Mouse (Mus musculus): ENCODE results near the gene Tspyl3. TPM values are rescaled to one million over a fixed set of nuclear protein-coding genes. Genes with fewer than 3 reads are reported as not detected.

The Tspyl3 gene
- total RNA-seq, 2 experiments from 2014 or later, result 24.6 to 26.5 TPM

DNA sequence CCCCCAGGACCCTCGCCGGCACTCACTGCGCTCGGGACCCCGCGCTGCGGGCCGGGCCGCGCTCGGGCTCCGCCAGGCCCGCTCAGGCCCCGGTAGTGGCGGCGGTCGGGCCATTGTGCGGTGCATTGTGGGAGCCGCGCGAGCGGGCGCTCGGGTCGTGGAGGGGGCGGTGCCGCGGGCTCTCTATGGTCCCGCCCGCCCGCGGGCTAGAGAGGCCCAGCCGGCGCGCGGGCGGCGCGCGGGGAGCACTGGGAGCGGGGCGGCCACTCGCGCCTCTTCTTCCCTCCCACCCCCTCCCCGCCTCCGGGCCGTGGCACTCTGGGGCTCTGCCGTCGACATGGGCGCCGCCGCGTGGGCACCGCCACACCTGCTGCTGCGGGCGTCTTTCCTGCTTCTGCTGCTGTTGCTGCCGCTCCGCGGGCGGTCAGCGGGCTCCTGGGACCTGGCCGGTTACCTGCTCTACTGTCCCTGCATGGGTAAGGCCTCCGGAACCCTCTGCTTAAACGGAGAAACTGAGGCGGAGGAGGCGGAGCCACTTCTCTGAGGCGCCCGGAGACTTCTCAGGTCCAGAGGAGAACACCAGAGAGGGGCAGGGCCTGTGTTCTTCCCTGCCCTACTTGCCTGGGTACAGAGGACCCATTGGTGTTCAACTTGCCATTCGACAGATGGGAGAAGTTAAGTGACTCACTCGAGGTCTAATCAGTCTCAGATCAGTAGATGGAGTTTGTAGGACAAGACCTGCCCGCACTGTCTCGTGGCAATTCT is 16.2 kb upstream of the Tspyl3 start, which contains the start of the genes Plagl2 and Pofut1:
Gene Plagl2 (minus strand): TSS at position 177 of the 765 bp plus-strand sequence.
Gene Pofut1 (plus strand): TSS at position 284 of the 765 bp plus-strand sequence.
- peak; percentile 90 to 91 for DNase-seq (ENCODE audit: extremely low spot score in 1 of 2, low spot score in 2 of 2)
- Histone ChIP-seq H3K4me3 (peak within 1 kb of the TSS; percentile 85), H3K27ac (peak within 1 kb of the TSS; percentile 91)
- intact Hi-C loops (cut with DNase I), result loop anchor here (1.0 kb wide), 2 partner anchors 80 to 104 kb away; partner anchors contain the start of genes Asxl1 and Tm9sf4
- peak; percentile 15 for TF ChIP-seq CTCF (IDR thresholded peaks at IDR 0.05)

DNA sequence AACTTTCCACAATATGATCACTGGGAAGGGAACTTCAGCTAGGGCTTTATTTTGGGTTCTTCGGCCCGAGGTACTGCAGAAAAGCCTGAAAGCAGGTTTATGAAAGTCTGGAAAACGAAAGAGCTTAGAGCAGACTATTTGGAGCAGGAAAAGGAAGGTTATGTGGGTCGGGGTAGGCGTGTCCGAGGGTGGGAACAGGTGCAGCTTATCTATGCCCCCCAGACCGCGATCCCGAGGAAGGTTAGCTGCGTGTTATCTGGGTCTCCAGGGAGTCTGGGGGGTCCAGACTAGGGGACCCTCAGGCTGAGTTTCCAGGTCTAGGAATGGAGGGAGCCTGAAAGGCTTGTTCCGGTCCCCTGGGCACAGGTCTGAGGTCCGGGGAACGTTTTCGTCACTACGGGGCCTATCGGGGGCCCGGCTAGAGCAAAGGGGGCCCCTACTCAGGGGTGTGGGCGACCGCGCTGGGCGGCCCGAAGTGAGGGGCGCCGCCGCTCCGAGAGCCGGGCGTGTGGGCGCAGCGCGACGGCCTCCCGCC is 15.5 kb upstream of the Tspyl3 start:
- DNase-seq (ENCODE audit: extremely low spot score in 1 of 2, low spot score in 2 of 2), result no peak
- no peak for TF ChIP-seq CTCF (IDR thresholded peaks at IDR 0.05)
- H3K4me3 ChIP-seq, result peak overlapping the region; percentile 85
- peak overlapping the region; percentile 82 for H3K27ac ChIP-seq
- intact Hi-C loops (cut with DNase I), result loop anchor here (1.0 kb wide), 2 partner anchors 79 to 105 kb away; partner anchors contain the start of genes Asxl1 and Tm9sf4

DNA sequence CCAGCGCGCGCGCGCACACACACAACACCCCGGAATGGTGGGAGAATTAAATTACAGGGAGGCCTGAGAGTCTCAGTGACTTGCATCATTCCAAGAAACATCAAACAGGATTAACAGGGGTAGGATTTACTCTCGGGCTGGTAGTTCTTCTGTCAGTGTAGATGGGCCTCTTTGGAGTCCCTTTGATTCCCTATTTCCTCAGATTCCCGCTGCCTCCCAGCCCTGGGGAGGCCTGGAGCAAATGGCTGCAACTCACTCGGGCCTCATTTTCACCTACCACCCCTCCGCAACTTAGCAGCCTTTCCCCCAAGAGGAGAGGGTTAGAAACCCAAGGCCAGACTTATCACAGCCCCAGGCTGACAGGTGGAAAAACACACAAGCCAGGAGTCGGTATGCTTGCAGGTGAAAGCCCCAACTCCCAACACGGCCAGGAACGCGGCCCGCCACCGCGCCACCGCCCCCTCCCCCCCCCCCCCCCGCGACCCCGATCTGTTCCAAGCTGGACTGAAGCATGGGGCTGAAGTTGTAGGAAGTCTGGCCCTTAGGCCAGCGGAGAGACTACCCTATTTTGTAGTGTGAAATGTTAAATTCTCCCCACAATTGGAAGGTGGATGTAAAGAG is 14.7 kb upstream of the Tspyl3 start:
- Histone ChIP-seq H3K4me3 (peak overlapping the region; percentile 85), H3K27ac (peak overlapping the region; percentile 28; the same call in 1 of the 2 replicates)
- intact Hi-C loops (cut with DNase I), result no loop called here
- TF ChIP-seq CTCF (IDR thresholded peaks at IDR 0.05), result no peak
- DNase-seq (ENCODE audit: extremely low spot score in 1 of 2, low spot score in 2 of 2), result no peak

DNA sequence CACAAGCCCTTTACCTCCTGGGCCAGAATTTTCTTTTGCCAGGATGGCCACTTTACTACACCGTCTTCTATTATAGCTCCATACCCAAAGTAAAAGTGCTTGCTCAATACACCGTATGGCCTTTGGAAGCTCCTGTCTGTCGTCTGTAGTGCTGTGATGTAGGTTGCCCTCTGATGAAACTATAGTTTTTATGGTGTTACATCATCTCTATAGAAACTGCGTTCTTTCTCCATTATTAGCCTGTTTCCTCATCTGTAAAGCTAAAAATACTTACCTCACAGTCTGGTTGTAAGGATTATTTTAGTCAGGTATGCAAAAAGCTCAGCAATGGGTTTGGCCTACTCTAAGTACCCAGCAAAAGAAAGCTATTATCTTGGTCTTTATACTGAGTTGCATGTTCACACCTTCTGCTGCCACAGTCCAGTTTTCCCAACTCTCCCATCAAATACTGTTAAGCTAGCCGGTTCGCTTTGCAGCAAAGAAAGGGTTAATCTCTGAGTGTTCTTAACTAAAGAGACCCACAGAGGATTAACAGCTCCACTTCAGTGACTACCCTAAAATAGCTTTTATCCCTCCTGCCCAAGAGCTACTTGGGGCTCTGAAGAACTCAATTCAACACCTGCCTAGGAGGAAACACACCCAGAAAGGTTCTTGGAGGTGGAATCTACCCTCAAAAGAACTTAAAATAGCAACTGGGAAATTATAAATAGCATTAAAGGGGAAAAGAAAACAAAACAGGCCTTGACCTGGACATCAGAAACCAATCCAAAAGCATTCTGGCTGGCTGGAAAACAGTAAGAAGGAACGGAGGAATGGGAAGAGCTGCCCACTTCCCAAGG is 14.0 kb upstream of the Tspyl3 start:
- Histone ChIP-seq H3K4me3 (peak overlapping the region; percentile 85), H3K27ac (peak overlapping the region; percentile 28; the same call in 1 of the 2 replicates)
- DNase-seq (ENCODE audit: extremely low spot score in 1 of 2, low spot score in 2 of 2), result no peak
- intact Hi-C loops (cut with DNase I), result no loop called here
- no peak for TF ChIP-seq CTCF (IDR thresholded peaks at IDR 0.05)

DNA sequence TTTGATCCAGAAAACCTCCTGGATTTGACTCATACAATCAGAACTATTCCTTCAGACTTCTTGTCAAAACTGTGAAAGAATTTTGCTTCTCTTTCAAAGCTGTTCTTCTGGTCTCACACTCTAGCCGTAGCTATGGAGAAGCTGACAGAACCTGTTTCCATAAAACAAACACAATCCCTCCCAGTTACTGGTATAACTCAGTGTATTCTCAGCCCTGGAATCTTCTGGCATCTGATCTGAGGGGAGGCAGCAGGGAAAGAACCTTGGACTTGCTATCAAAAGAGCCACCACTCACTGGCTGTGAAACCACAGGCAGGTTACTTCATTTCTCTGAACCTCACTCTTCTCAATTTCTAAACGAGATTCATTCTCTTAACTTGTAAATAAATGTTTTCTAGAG is 13.2 kb upstream of the Tspyl3 start:
- no peak overlapping the region for H3K27ac ChIP-seq
- TF ChIP-seq CTCF (IDR thresholded peaks at IDR 0.05), result no peak
- H3K4me3 ChIP-seq, result no peak overlapping the region
- no peak for DNase-seq (ENCODE audit: extremely low spot score in 1 of 2, low spot score in 2 of 2)
- intact Hi-C loops (cut with DNase I), result no loop called here

DNA sequence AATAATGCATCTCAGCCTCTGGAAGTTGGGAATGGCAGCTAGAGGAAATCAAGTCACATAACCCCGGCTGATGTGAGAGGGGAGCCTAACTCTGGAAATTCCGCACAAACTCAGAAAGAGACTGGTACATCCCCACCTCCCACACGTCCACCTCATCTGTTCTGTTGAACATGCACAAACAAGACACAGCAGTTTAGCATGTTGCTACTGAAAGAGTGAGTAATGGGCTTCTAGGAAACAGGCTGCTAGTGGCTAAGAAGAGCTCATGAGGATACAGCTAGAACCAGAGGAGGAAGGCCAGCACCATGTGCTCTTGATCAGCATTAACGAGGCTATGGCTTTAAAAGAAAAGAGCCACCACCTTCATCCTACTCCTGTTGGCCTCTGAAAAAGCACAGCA is 12.7 kb upstream of the Tspyl3 start:
- Histone ChIP-seq H3K4me3 (no peak overlapping the region), H3K27ac (no peak overlapping the region)
- TF ChIP-seq CTCF (IDR thresholded peaks at IDR 0.05), result no peak
- intact Hi-C loops (cut with DNase I), result no loop called here
- DNase-seq (ENCODE audit: extremely low spot score in 1 of 2, low spot score in 2 of 2), result no peak

DNA sequence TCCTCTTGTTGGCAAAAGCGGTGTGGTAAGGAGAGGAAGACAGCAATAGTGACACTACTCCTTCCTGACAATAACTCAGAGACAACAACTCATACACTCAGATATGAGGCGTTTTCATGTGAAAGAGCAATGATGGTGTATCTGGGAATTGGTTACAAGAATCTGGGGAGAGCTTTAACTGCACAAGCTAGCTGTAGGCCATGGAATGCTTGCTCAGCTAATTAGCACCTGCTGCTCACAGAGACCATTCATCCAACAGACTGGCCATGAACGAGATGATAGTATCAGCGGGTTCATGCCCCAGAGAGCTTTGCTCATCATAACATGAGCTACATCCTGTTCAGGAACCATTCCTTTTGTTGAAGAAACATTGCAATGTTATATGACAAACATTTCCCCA is 12.0 kb upstream of the Tspyl3 start:
- intact Hi-C loops (cut with DNase I), result no loop called here
- Histone ChIP-seq H3K4me3 (no peak overlapping the region), H3K27ac (no peak overlapping the region)
- DNase-seq (ENCODE audit: extremely low spot score in 1 of 2, low spot score in 2 of 2), result no peak
- no peak for TF ChIP-seq CTCF (IDR thresholded peaks at IDR 0.05)

DNA sequence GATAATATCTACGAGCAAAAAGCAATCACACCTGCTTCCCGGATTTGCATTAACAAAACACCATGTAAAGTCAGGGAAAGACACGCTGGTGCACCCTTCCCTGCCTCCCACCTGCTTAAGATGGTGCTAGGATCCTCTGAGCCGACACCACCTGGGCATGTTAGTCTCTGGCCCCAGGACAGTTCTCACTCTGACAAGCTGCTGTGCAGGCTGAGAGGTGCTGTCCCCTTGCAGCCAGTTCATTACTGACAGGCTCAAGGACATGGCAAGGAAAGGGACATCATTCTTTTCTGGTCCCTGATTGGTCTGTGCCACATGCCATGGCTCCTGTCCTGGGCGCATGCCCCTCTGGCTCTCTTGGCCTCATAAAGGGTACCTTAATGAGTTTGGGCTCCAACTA is 3.3 kb upstream of the Tspyl3 start:
- intact Hi-C loops (cut with DNase I), result no loop called here
- Histone ChIP-seq H3K27ac (no peak overlapping the region), H3K4me3 (no peak overlapping the region)
- no peak for TF ChIP-seq CTCF (IDR thresholded peaks at IDR 0.05)
- no peak for DNase-seq (ENCODE audit: extremely low spot score in 1 of 2, low spot score in 2 of 2)

DNA sequence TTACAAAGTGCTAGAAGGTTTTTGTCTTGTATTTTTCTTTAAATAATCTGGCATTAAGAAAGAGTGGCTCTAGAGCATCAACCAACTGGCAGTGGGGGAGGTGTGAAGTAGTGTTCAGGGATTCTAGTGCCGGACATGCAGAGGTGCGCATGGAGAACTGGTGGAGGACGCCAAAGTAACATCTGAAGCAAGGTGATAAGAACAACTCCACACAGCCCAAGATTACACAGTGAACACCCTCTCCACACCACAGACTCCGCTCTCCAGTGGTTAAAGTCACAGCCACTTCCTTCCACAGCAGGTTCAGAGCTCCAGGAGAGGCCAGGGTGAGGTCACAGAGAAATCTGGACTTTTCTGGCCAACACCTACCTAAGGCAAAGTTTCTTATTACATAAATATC is 2.7 kb upstream of the Tspyl3 start:
- Histone ChIP-seq H3K4me3 (no peak overlapping the region), H3K27ac (no peak overlapping the region)
- no peak for DNase-seq (ENCODE audit: extremely low spot score in 1 of 2, low spot score in 2 of 2)
- no peak for TF ChIP-seq CTCF (IDR thresholded peaks at IDR 0.05)
- intact Hi-C loops (cut with DNase I), result no loop called here

DNA sequence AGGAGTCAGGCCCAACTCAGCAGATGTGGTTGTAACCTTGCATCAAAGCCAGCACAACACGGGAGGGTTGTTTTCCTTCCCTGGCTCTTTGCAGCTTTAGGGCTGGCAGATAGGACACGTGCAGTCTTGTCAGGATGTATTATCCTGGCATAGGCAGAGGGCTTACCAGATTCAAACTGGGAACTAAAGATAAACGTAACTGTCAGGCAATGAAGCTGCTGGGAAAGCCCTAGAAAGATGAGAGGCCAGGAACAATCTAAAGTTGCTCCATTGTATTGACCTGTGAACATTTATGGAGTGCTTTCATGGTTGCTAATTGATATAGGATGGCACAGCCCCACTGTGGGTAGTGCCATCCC is 333 bp upstream of the Tspyl3 start:
- Histone ChIP-seq H3K4me3 (peak overlapping the region; percentile 82), H3K27ac (peak overlapping the region; percentile 92)
- intact Hi-C loops (cut with DNase I), result no loop called here
- no peak for DNase-seq (ENCODE audit: extremely low spot score in 1 of 2, low spot score in 2 of 2)
- no peak for TF ChIP-seq CTCF (IDR thresholded peaks at IDR 0.05)

DNA sequence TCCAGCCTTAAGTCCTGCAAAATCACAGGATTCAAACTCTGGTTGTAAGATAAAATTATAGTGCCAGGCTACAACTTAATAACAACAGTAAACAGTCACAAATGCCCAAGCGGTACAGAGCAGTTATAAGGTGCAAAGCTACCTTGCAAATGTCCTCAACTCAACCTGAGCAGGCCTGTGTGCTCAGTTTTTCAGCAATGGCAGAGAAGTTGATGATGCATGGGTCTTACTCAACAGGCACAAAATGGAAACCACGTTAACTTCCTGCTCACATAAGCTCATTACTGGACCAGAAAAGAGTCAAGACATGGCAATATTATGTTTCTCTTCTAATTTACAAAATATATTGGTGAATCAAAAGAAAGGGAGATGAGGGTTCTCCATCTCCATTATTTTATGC is 2.7 kb downstream of the Tspyl3 start:
- intact Hi-C loops (cut with DNase I), result no loop called here
- TF ChIP-seq CTCF (IDR thresholded peaks at IDR 0.05), result no peak
- Histone ChIP-seq H3K4me3 (no peak overlapping the region), H3K27ac (no peak overlapping the region)
- DNase-seq (ENCODE audit: extremely low spot score in 1 of 2, low spot score in 2 of 2), result no peak

Measured in left cerebral cortex, adult 2 months (tissue).